Mouse (Mus musculus) erythroblast, embryonic 14.5 days (primary cell): Measurements from ENCODE around the gene Slc16a9.

ENCODE experiments used
- GATA1 ChIP-seq: IDR thresholded peaks from 2 replicates; pipeline ENCODE4 v1.6.1; 2012; ENCODE audit warnings: low read length, inconsistent platforms, mixed read lengths
- TAL1 ChIP-seq: IDR thresholded peaks from 3 replicates; pipeline ENCODE4 v1.6.1; 2012; ENCODE audit warnings: low read length, inconsistent platforms, mixed read lengths

- no peak for TF ChIP-seq GATA1
- no peak for TF ChIP-seq TAL1
These were observed 49.2 kb downstream of the Slc16a9 start for GRCm38 (mm10) chr10:70294094-70294493.
